Mouse (Mus musculus): Measurements from ENCODE around the gene Bcas2. TPM values are rescaled to one million over a fixed set of nuclear protein-coding genes. Genes with fewer than 3 reads are reported as not detected.

Bcas2 gene
- polyA plus RNA-seq, 1 experiment from 2014 or later: 243 TPM

Other genes with a start within 250 kb of the Bcas2 start
- gene Sycp1, start 235.6 kb upstream of the Bcas2 start, polyA plus RNA-seq (2016; fragmentation: Nextera tagmentation; extraction: Ambion mirVana): not detected in 2 replicates
- gene Nr1h5, start 207.5 kb upstream of the Bcas2 start, polyA plus RNA-seq (2016; fragmentation: Nextera tagmentation; extraction: Ambion mirVana): not detected in 2 replicates
- 55.7 and 57.2 TPM in 2 replicates for gene Sike1, start 175.9 kb upstream of the Bcas2 start, polyA plus RNA-seq (2016; fragmentation: Nextera tagmentation; extraction: Ambion mirVana)
- 469 and 474 TPM in 2 replicates for gene Csde1, start 151.2 kb upstream of the Bcas2 start, polyA plus RNA-seq (2016; fragmentation: Nextera tagmentation; extraction: Ambion mirVana)
- 139 and 144 TPM in 2 replicates for gene Nras, start 113.4 kb upstream of the Bcas2 start, polyA plus RNA-seq (2016; fragmentation: Nextera tagmentation; extraction: Ambion mirVana)
- gene Ampd1, start 97.6 kb upstream of the Bcas2 start, polyA plus RNA-seq (2016; fragmentation: Nextera tagmentation; extraction: Ambion mirVana): not detected in 2 replicates
- 2.1 and 3.4 TPM in 2 replicates for gene Dennd2c, start 69.1 kb upstream of the Bcas2 start, polyA plus RNA-seq (2016; fragmentation: Nextera tagmentation; extraction: Ambion mirVana)
- gene Trim33, start 107.6 kb downstream of the Bcas2 start, polyA plus RNA-seq (2016; fragmentation: Nextera tagmentation; extraction: Ambion mirVana): 34.2 and 35.4 TPM in 2 replicates

Measured in embryonic facial prominence, embryonic 10.5 days (tissue).